Mouse (Mus musculus) T-helper 1 cell (primary cell): ENCODE results near the gene Paox.

Experiments
- in situ Hi-C: fragments of 300-600 bp; cut with MboI, MseI; formaldehyde crosslinking; loops from one replicate; pipeline ENCODE4 v1.15.1; 2025; ENCODE audit warnings: high pct_unique_total_duplicates

The Paox gene

GRCm38 (mm10) chr7:140115583-140116328, at the start of gene Paox:
Gene Paox (plus strand): TSS chr7:140115799.
- in situ Hi-C loops, result no loop called here

GRCm38 (mm10) chr7:140067397-140067796, 48.2 kb upstream of the Paox start:
- in situ Hi-C loops, result loop anchor here (10.0 kb wide), 2 partner anchors 93 to 163 kb away; partner anchors contain the start of gene 6430531B16Rik

- in situ Hi-C loops, result loop anchor here (10.0 kb wide), 1 partner anchor 725 kb away; no protein-coding TSS in a partner anchor
Measured at GRCm38 (mm10) chr7:140070042-140070711, 45.4 kb upstream of the Paox start.

GRCm38 (mm10) chr7:140077698-140078097, 37.9 kb upstream of the Paox start:
- in situ Hi-C loops, result loop anchor here (10.0 kb wide), 1 partner anchor 717 kb away; no protein-coding TSS in a partner anchor

GRCm38 (mm10) chr7:140078711-140079110, 36.9 kb upstream of the Paox start:
- in situ Hi-C loops, result loop anchor here (10.0 kb wide), 1 partner anchor 716 kb away; no protein-coding TSS in a partner anchor

- in situ Hi-C loops, result loop anchor here (10.0 kb wide), 1 partner anchor 54 kb away; the partner anchor contains the start of gene Mtg1
Measured at GRCm38 (mm10) chr7:140080503-140081156, 35.0 kb upstream of the Paox start.

GRCm38 (mm10) chr7:140081408-140082241, 34.0 kb upstream of the Paox start:
- in situ Hi-C loops, result loop anchor here (10.0 kb wide), 1 partner anchor 53 kb away; the partner anchor contains the start of gene Mtg1

- in situ Hi-C loops, result loop anchor here (10.0 kb wide), 1 partner anchor 53 kb away; the partner anchor contains the start of gene Mtg1
Measured at GRCm38 (mm10) chr7:140082242-140082678, 33.3 kb upstream of the Paox start, which contains the start of gene Caly. Gene Caly (minus strand): TSS chr7:140082548.

- in situ Hi-C loops, result no loop called here
Measured at GRCm38 (mm10) chr7:140090601-140091000, 25.0 kb upstream of the Paox start.

- in situ Hi-C loops, result no loop called here
Measured at GRCm38 (mm10) chr7:140092924-140093528, 22.6 kb upstream of the Paox start, which contains the start of gene Prap1. Gene Prap1 (plus strand): TSS chr7:140093395.

GRCm38 (mm10) chr7:140094954-140095353, 20.6 kb upstream of the Paox start:
- in situ Hi-C loops, result no loop called here

GRCm38 (mm10) chr7:140095556-140095955, 20.0 kb upstream of the Paox start:
- in situ Hi-C loops, result no loop called here

- in situ Hi-C loops, result no loop called here
Measured at GRCm38 (mm10) chr7:140096055-140096454, 19.5 kb upstream of the Paox start.

- in situ Hi-C loops, result no loop called here
Measured at GRCm38 (mm10) chr7:140098466-140098865, 17.1 kb upstream of the Paox start.

GRCm38 (mm10) chr7:140101498-140101897, 14.1 kb upstream of the Paox start:
- in situ Hi-C loops, result no loop called here

- in situ Hi-C loops, result no loop called here
Measured at GRCm38 (mm10) chr7:140101993-140102860, 13.4 kb upstream of the Paox start, which contains the start of gene Fuom. Gene Fuom (minus strand): TSS chr7:140102441.

- in situ Hi-C loops, result no loop called here
Measured at GRCm38 (mm10) chr7:140104009-140104408, 11.6 kb upstream of the Paox start.

GRCm38 (mm10) chr7:140111943-140112342, 3.7 kb upstream of the Paox start:
- in situ Hi-C loops, result no loop called here

GRCm38 (mm10) chr7:140116329-140117054, 893 bp downstream of the Paox start, which contains the start of gene Echs1:
Gene Echs1 (minus strand): TSS chr7:140116476.
- in situ Hi-C loops, result no loop called here
